Mouse (Mus musculus): ENCODE measurements around the gene Cnih3.

Gene Cnih3

DNA sequence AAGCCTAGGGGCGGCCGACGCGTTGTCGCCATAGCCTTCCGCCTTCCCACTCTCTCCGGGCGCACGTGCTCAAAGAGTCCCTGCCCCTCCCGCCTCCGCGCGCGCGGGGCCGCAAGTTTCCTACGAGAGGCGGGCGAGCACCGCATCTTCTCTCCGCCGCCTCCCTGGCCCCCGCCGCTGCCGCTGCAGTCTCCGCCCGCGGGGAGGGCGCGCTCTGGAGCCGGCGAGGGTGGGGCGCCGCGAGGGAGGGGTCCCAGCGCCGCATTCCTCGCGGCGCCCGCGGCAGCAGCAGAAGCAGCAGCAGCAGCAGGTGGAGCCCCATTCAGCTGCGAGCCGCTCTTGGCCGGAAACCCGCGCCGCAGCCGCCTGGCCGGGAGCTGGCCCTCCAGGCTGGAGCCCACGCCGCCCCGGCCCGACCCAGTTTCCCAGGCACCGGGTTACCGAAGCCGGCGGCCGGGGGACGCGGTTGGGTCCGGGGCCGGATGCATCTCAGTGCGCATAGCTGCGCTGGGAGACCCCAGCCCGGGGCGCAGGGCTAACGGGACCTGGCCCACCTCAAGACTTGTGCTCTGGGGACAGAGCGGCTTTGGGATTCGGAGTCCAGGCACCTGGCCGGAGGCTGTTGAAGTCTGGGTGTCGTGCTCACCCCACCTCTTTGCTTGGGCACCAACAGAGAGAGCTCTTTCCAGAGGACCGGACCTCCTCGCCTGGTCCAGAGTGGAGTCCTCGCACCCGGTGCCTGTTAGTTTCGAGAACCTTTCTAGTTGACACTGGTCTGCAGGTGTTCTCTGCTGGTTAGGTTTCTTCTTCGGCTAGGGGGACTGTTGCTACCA, at the start of gene Cnih3:
Gene Cnih3, plus strand, starts transcription at position 262 of the 833 bp plus-strand sequence.
- peak; percentile 24 to 59 for DNase-seq

DNA sequence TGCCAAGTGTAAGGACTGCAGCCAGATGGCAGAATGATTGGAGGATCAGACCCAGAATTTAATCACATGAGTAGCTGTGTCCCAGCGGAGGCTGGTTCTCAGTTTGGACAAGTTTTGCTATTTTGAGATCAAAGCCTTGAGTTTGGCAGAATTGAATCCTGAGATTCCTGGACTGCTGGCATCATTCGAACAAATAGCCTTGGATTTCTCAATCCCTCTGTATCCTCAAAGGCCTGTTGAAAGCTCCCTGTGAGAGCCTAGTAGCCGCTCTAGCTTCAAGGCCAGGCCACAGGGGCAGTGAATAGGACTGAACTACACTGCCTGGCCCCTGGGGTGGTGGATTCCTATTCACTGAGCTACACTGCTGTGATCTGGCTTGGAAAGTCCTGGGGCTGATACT, 44.4 kb upstream of the Cnih3 start:
- no peak for DNase-seq

DNA sequence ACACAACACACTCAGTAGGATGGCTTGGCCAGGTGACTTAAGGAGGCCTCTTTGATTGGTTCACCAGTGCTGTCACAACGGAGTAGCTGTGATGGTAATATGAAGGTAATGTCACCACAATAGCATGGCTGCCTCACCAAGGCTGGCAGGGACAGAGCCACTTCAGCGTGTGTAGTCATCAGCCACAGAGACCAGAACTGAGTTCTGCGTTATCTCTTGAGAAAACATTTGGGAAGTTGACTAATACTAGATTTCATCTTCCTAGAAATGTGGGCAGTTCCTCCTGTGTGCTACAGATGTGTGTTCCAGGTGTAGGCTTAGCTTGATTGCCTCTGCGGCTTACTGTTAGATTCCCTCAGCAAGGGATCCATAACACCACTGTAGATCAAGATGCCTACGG, 41.7 kb upstream of the Cnih3 start:
- no peak for DNase-seq

GRCm38 (mm10) chr1:181312115-181313045, 40.0 kb upstream of the Cnih3 start:
- no peak for DNase-seq

DNA sequence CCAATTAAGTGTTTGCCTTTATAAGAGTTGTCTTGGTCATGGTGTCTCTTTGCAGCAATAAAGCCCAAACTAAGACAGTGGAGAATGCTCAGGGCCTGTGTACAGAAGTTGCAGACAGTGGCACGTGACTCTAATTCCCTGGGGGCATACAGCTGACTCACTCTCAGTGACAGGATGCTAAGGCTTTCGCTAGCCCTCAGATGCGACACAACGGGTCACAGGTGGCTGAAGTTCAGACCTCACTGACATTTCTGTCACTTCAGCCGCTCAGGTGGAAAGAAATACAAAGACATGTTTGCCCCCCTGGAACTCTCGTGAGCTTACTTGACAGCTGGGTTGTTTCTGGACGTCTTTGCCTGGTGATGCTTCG, 39.4 kb upstream of the Cnih3 start:
- DNase-seq: no peak

DNA sequence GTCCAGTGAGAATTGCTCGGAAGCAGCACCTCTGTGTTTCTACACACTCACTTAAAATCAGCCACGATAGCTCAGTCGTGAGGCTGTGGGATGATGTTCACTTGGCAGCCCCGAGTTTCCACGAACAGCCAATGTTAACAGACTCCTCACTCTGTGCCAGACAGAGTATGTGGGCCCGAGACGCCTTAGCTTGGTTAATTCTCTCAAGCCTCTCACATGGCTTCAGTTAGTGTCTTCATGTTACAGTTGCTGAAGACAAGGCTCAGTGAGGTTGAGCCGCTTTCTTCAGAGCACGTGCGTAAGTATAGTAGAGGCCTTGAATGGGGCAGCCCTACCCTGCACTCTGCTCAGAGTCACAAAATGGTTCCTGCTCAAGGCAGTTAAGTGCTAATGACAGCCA, 38.1 kb upstream of the Cnih3 start:
- no peak for DNase-seq

DNA sequence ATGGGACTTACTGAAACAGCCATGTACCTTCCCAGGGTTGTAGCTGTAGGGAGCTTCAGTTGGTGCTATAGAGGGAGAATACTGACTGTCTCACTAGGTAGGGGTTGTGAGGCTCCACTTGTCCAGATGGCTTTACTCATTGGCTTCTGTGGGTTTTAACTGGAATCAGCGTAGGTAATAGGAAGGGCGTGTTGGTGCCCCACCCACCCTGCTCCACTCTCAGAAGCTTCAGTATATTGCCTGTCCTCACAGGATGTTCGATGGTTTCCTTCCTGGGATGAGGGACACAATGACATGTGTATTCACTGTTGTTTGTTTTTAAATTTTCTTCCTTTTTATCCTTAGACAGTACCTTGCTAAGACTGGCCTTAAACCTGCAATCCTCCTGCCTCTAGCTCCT, 37.1 kb upstream of the Cnih3 start:
- DNase-seq: no peak

DNA sequence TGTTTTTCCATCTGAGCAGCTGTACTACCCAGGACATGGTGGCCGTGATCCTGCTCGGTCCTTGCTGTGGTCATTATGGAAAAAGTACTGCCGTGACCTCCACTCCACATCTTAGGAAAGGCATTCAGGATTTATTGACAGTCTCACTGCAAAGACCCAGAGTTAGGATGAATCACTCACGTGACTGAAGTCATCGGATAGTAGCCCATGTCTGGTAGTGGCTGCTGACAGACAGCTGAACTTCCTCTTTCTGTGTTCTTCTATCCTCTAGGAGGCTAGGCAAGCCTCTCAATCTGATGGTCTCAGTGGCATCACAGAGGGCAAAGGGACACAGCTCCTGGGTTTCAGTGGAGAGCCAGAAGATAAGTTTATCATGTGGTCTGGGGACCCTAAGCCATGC, 35.9 kb upstream of the Cnih3 start:
- no peak for DNase-seq

- no peak for DNase-seq
Measured at GRCm38 (mm10) chr1:181319466-181319865, 33.0 kb upstream of the Cnih3 start.

- no peak for DNase-seq
Measured at GRCm38 (mm10) chr1:181321149-181321548, 31.3 kb upstream of the Cnih3 start.

- no peak for DNase-seq
Measured at GRCm38 (mm10) chr1:181323134-181323533, 29.3 kb upstream of the Cnih3 start.

DNA sequence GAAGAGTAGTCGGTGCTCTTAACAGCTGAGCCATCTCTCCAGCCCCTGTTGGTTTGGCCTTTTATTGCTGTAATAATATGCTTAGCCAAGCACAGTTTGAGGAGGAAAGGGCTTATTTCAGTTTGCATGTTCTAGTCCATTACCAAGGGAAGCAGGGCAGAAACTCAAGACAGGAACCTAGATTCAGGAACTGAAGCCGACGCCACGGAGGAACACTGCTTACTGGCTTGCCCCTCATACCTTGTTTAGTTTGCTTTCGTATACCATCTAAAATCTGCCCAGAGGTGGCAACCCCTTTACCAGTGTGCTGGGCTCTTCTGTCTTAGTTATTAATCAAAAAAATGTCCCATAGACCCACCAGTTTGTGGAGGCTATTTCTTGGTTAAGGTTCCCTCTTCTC, 25.3 kb upstream of the Cnih3 start:
- no peak for DNase-seq

GRCm38 (mm10) chr1:181327636-181328420, 24.6 kb upstream of the Cnih3 start:
- DNase-seq: no peak

- no peak for DNase-seq
Measured at GRCm38 (mm10) chr1:181329110-181329509, 23.3 kb upstream of the Cnih3 start.

DNA sequence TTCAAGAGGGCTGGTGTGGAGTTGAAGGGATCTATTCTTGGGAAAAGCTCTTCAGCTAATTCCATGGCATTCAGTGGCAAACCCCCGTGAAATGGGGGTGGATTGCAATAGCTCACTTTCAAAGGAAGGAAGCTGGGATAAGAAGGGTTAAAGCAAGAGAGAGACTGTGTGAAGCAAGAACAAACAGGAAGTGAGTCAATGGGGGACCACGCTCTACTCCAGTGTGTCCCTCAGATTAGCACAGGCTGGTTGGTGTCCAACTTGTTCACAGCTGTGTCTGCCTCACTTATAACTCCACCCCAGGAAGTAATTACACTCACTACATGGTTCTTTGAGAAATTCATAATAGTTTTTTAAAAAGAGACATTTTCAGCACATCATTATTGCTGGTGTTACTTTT, 19.8 kb upstream of the Cnih3 start:
- DNase-seq: no peak

- no peak for DNase-seq
Measured at GRCm38 (mm10) chr1:181334329-181335018, 18.0 kb upstream of the Cnih3 start.

DNA sequence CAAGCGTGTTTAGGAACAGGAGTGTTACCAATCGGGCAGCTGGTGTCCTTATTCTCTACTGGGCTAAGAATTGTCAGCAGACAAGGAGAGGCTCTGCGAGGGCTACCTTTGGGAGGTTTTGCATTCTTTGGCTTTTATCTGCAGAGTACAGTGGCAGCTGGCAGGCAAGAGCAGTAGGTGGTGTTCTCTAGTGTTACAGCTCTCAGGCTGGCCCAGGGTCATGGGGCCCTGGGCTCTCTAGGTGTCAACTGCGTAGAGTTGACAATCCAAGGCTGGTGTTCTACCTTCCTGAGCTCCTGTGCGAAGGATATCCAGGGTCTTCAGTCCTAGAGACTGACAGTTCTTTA, 17.4 kb upstream of the Cnih3 start:
- DNase-seq: no peak

DNA sequence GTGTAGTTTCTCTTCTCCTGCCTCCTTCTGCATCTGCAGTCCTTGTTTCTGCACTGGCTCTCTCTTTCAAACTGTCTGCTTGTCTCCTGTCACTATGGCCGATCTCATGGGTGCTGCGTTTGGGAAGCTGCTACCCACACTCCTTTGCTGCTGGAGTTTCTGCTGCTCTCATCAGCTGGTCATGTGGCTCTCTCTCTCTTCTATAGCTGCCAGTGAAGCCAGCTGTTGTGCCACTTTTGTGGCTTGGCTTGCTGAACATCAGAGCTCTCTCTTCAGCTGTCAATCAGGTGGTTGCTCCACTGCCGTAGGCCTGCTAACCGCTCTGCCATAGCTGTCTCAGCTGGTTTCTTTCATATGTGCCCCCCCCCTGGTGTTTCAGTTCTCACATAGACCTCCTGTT, 17.0 kb upstream of the Cnih3 start:
- no peak for DNase-seq

DNA sequence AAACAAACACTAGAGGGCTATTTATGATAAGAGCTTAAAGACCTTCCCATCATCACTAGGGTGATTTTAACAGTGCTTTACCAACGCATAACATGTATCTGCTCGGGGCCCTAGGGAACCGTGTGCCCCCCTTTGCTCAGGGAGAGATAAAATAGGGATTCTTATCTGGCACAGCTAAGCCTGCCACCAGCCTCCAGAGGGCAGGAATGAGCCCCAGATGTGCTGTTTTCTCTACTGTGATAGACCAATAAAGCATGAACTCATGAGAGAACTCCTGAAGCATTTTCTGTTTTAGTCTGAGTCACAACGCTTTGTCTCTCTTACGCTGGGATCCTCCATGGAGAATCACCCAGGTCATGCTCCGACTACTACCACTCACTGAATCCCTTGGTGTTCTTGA, 15.6 kb upstream of the Cnih3 start:
- no peak for DNase-seq

GRCm38 (mm10) chr1:181339106-181339505, 13.3 kb upstream of the Cnih3 start:
- DNase-seq: no peak

DNA sequence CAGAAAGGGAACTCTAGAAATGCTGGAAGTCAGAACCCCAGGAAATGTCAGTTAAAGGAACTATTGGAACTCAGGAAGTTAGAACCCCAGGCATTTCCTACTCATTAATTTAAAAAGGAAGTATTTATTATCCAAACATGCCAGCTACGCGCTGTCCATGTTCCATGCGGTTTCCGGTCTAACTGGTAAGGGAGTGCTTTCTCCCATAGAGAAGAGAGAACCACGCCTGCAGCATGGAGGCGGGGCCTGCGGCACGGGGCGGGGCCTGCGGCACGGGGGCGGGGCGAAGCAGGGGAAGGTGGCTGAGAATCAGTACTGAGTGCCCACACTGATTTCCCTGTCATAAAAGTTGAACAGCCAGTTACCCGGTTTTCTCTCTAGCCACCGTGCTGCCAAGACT, 6.9 kb upstream of the Cnih3 start:
- peak; percentile 35 to 65 for DNase-seq

GRCm38 (mm10) chr1:181352043-181352366, 423 bp upstream of the Cnih3 start:
- no peak for DNase-seq

Data from kidney, postnatal 25 days (tissue).